Mouse (Mus musculus): ENCODE data around the gene Iqce. TPM values are rescaled to one million over a fixed set of nuclear protein-coding genes. Genes with fewer than 3 reads are reported as not detected.

Iqce gene
- polyA plus RNA-seq, 1 experiment, result 4.8 TPM

DNA sequence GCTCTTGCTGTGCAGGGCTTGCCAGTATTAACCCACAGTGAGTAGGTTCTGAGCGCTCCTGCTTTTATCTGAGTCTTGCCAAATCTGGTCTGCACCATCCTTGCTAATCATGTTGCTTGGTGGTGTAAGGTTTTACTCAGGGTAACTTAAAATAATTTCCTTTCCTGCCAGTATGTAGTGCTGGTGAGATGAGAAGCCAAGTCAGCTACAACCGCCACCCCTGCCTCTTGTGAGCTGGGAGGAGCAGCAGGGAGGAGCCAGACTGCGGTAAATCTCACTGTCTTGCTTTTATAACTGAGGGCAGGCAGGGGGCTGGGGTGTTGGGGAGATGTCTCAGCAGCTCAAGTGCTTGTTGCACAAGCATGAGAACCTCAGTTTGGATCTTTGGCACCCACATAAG, 13.7 kb downstream of the Iqce start:
- H3K4me2 ChIP-seq (ENCODE audit: low read depth), result no peak overlapping the region
- H3ac ChIP-seq (ENCODE audit: control insufficient read depth, insufficient read length), result no peak overlapping the region
- no peak for TF ChIP-seq MAX (IDR thresholded peaks at IDR 0.05; ENCODE audit: low read depth)
- no peak for TF ChIP-seq REST (IDR thresholded peaks at IDR 0.05; ENCODE audit: insufficient read depth, insufficient read length)
- TF ChIP-seq MYOD1 (IDR thresholded peaks at IDR 0.05; ENCODE audit: control insufficient read depth in 1 of 3, insufficient read length in 2 of 3, low read depth in 2 of 3), result no peak
- no peaks in the 10 kb centered on the region for H3K79me2 ChIP-seq (ENCODE audit: control insufficient read depth, insufficient read depth)
- H3K27me3 ChIP-seq (ENCODE audit: control insufficient read depth, insufficient read depth, insufficient read length), result no peaks in the 10 kb centered on the region
- peaks cover 10% of the 10 kb centered on the region for H3K36me3 ChIP-seq (ENCODE audit: control insufficient read depth, insufficient read depth)
- no peak overlapping the region for H3K4me3 ChIP-seq

DNA sequence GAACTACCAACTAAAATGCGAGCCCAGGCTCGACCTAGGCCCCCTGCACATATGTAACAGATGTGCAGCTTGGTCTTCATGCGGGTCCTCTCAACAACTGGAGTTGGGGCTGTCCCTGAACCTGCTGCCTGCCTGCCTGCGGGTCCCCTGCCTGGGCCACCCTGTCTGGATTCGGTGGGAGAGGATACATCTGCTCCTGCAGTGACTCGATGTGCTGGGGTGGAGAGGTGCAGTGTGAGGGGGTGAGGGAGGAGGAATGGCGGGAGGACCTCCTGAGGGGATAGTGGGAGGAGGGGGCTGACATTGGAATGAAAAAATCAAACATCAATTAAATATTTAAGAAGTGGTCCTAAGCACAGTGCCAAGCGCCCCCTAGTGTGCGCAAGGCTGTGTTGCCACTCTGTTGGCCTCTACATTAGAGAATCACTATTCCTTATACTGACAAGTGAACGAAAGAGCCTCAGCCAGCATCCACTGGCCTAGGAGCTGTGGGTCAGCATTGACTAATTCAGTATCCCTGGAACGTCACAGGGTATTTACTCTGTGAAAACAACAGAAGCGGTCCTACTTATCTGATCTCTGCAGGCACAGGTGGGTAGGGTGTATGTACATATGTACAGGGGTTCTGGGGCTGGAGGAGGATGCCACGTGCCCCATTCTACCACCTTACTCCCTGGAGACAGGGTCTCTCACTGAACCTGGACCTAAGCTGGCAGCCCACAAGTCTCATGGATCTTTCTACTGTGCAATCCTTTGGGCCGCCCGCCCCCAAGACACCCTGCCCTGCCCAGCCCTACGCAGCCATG, 17.6 kb downstream of the Iqce start:
- TF ChIP-seq USF1 (IDR thresholded peaks at IDR 0.05; ENCODE audit: low read depth), result no peak
- Histone ChIP-seq H3ac (ENCODE audit: control insufficient read depth, insufficient read length) (no peak overlapping the region), H3K79me2 (ENCODE audit: control insufficient read depth, insufficient read depth) (no peaks in the 10 kb centered on the region), H3K4me2 (ENCODE audit: low read depth) (no peak overlapping the region), H3K4me3 (no peak overlapping the region), H3K36me3 (ENCODE audit: control insufficient read depth, insufficient read depth) (peaks cover 6% of the 10 kb centered on the region), H3K27me3 (ENCODE audit: control insufficient read depth, insufficient read depth, insufficient read length) (no peaks in the 10 kb centered on the region)

GRCm38 (mm10) chr5:140682113-140682512, 20.1 kb downstream of the Iqce start:
- H3K36me3 ChIP-seq (ENCODE audit: control insufficient read depth, insufficient read depth), result no peaks in the 10 kb centered on the region
- H3K79me2 ChIP-seq (ENCODE audit: control insufficient read depth, insufficient read depth), result no peaks in the 10 kb centered on the region
- H3K4me2 ChIP-seq (ENCODE audit: low read depth), result no peak overlapping the region
- no peak overlapping the region for H3ac ChIP-seq (ENCODE audit: control insufficient read depth, insufficient read length)
- H3K4me3 ChIP-seq, result no peak overlapping the region
- TF ChIP-seq POLR2AphosphoS2 (IDR thresholded peaks at IDR 0.05; ENCODE audit: insufficient read length, low read depth), result no peak
- TF ChIP-seq MYOD1 (IDR thresholded peaks at IDR 0.05; ENCODE audit: control insufficient read depth in 1 of 3, insufficient read length in 2 of 3, low read depth in 2 of 3), result no peak
- no peak for TF ChIP-seq USF1 (IDR thresholded peaks at IDR 0.05; ENCODE audit: low read depth)
- no peak for TF ChIP-seq E2F4 (IDR thresholded peaks at IDR 0.05; ENCODE audit: insufficient read depth)
- no peak for TF ChIP-seq MAX (IDR thresholded peaks at IDR 0.05; ENCODE audit: low read depth)
- no peak for TF ChIP-seq MYOG (IDR thresholded peaks at IDR 0.05; ENCODE audit: control insufficient read depth in 1 of 3, insufficient read depth in 1 of 3, insufficient read length in 2 of 3, low read depth in 2 of 3)
- no peaks in the 10 kb centered on the region for H3K27me3 ChIP-seq (ENCODE audit: control insufficient read depth, insufficient read depth, insufficient read length)

DNA sequence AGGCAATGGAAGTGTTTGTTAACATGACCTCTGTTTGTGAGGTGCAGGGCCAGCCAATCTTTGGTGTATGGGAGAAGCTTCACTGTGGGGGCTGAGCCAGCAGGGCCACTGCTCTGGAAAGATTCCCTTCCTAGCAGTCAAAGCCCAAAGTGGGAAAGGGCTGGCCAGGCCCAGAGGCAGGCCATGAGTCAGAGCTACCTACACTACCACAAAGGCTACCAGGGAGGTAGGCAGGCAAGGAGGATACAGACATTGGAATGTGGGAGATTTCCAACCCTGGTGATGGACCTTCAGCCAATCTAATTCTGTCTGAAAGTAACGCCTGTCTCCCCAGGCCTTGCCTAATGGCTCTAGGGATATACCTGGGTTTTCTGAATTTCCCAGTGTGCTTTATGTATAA, 21.2 kb downstream of the Iqce start:
- H3K4me3 ChIP-seq, result no peak overlapping the region
- no peak overlapping the region for H3ac ChIP-seq (ENCODE audit: control insufficient read depth, insufficient read length)
- no peaks in the 10 kb centered on the region for H3K27me3 ChIP-seq (ENCODE audit: control insufficient read depth, insufficient read depth, insufficient read length)
- no peak for TF ChIP-seq MYOD1 (IDR thresholded peaks at IDR 0.05; ENCODE audit: control insufficient read depth in 1 of 3, insufficient read length in 2 of 3, low read depth in 2 of 3)
- no peak for TF ChIP-seq USF1 (IDR thresholded peaks at IDR 0.05; ENCODE audit: low read depth)
- no peak for TF ChIP-seq REST (IDR thresholded peaks at IDR 0.05; ENCODE audit: insufficient read depth, insufficient read length)
- no peak for TF ChIP-seq MAX (IDR thresholded peaks at IDR 0.05; ENCODE audit: low read depth)
- no peak for TF ChIP-seq POLR2A (IDR thresholded peaks at IDR 0.05; ENCODE audit: insufficient read length, low read depth)
- TF ChIP-seq E2F4 (IDR thresholded peaks at IDR 0.05; ENCODE audit: insufficient read depth), result no peak
- no peak for TF ChIP-seq TCF12 (IDR thresholded peaks at IDR 0.05; ENCODE audit: insufficient read depth, poor library complexity, severe bottlenecking)
- no peak for TF ChIP-seq MYOG (IDR thresholded peaks at IDR 0.05; ENCODE audit: control insufficient read depth in 1 of 3, insufficient read depth in 1 of 3, insufficient read length in 2 of 3, low read depth in 2 of 3)
- TF ChIP-seq CEBPB (IDR thresholded peaks at IDR 0.05; ENCODE audit: insufficient read depth, poor library complexity, severe bottlenecking), result no peak
- TF ChIP-seq SRF (IDR thresholded peaks at IDR 0.05; ENCODE audit: control insufficient read depth, insufficient read length, low read depth), result no peak
- TF ChIP-seq POLR2AphosphoS2 (IDR thresholded peaks at IDR 0.05; ENCODE audit: insufficient read length, low read depth), result no peak
- TF ChIP-seq TCF3 (IDR thresholded peaks at IDR 0.05; ENCODE audit: insufficient read length, low read depth), result no peak
- H3K79me2 ChIP-seq (ENCODE audit: control insufficient read depth, insufficient read depth), result no peaks in the 10 kb centered on the region
- no peaks in the 10 kb centered on the region for H3K36me3 ChIP-seq (ENCODE audit: control insufficient read depth, insufficient read depth)
- no peak overlapping the region for H3K4me2 ChIP-seq (ENCODE audit: low read depth)

DNA sequence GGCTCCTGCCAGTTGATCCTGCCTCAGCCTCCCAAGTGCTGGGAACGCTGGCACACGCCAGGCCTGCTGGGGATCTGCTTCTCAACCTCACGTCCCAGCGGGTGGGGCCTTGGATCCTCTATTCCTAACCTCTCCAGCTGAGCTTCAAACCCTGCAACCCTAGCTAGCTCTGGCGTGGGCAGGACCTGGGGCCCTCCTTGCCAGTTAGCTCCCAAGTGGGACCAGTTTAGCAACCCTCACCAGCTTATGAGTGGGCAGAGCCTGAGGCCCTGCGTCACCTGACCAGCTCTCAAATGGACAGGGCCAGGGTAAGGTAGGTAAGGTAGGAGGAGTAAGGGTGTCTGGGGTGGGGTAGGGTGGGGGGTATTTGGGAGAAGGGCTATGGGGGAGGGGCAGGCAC, 22.1 kb downstream of the Iqce start:
- Histone ChIP-seq H3ac (ENCODE audit: control insufficient read depth, insufficient read length) (no peak overlapping the region), H3K4me3 (no peak overlapping the region), H3K36me3 (ENCODE audit: control insufficient read depth, insufficient read depth) (no peaks in the 10 kb centered on the region), H3K27me3 (ENCODE audit: control insufficient read depth, insufficient read depth, insufficient read length) (no peaks in the 10 kb centered on the region), H3K79me2 (ENCODE audit: control insufficient read depth, insufficient read depth) (no peaks in the 10 kb centered on the region), H3K4me2 (ENCODE audit: low read depth) (no peak overlapping the region)
- no peak for TF ChIP-seq MYOG (IDR thresholded peaks at IDR 0.05; ENCODE audit: control insufficient read depth in 1 of 3, insufficient read depth in 1 of 3, insufficient read length in 2 of 3, low read depth in 2 of 3)
- TF ChIP-seq REST (IDR thresholded peaks at IDR 0.05; ENCODE audit: insufficient read depth, insufficient read length), result no peak
- no peak for TF ChIP-seq POLR2A (IDR thresholded peaks at IDR 0.05; ENCODE audit: insufficient read length, low read depth)
- no peak for TF ChIP-seq TCF12 (IDR thresholded peaks at IDR 0.05; ENCODE audit: insufficient read depth, poor library complexity, severe bottlenecking)
- TF ChIP-seq USF1 (IDR thresholded peaks at IDR 0.05; ENCODE audit: low read depth), result no peak
- TF ChIP-seq E2F4 (IDR thresholded peaks at IDR 0.05; ENCODE audit: insufficient read depth), result no peak
- TF ChIP-seq TCF3 (IDR thresholded peaks at IDR 0.05; ENCODE audit: insufficient read length, low read depth), result no peak
- TF ChIP-seq MYOD1 (IDR thresholded peaks at IDR 0.05; ENCODE audit: control insufficient read depth in 1 of 3, insufficient read length in 2 of 3, low read depth in 2 of 3), result no peak
- no peak for TF ChIP-seq POLR2AphosphoS2 (IDR thresholded peaks at IDR 0.05; ENCODE audit: insufficient read length, low read depth)
- TF ChIP-seq MAX (IDR thresholded peaks at IDR 0.05; ENCODE audit: low read depth), result no peak
- no peak for TF ChIP-seq SRF (IDR thresholded peaks at IDR 0.05; ENCODE audit: control insufficient read depth, insufficient read length, low read depth)
- no peak for TF ChIP-seq CEBPB (IDR thresholded peaks at IDR 0.05; ENCODE audit: insufficient read depth, poor library complexity, severe bottlenecking)
